Mouse (Mus musculus): Measurements from ENCODE around the gene Lxn. TPM values are rescaled to one million over a fixed set of nuclear protein-coding genes. Genes with fewer than 3 reads are reported as not detected.

Lxn gene
- polyA plus RNA-seq, 1 experiment from 2014 or later: 65.2 TPM

DNA sequence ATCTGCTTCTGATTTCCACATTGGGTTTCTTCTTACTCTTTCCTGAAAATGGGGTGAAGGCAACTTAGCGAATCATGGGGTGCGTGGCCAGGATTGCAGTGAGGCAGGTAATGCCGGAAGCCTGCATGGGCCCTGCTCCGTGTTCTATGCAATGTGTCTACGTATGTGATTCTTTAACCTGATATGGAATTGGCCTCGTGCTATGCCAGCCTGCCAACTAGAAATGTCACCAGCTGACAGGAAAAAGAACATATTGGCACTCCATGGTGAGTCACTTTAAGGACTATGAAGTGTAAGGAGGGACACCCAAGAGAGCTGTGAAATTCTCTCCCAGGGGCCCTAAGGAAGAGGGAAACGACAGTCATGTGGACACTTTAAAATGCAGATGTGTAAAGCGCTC lies 29.4 kb upstream of the Lxn start:
- no peak overlapping the region for H3K27ac ChIP-seq (ENCODE audit: low read depth, low read length)
- WGBS: 90% methylated on average over 8 of the region's 8 CpGs

DNA sequence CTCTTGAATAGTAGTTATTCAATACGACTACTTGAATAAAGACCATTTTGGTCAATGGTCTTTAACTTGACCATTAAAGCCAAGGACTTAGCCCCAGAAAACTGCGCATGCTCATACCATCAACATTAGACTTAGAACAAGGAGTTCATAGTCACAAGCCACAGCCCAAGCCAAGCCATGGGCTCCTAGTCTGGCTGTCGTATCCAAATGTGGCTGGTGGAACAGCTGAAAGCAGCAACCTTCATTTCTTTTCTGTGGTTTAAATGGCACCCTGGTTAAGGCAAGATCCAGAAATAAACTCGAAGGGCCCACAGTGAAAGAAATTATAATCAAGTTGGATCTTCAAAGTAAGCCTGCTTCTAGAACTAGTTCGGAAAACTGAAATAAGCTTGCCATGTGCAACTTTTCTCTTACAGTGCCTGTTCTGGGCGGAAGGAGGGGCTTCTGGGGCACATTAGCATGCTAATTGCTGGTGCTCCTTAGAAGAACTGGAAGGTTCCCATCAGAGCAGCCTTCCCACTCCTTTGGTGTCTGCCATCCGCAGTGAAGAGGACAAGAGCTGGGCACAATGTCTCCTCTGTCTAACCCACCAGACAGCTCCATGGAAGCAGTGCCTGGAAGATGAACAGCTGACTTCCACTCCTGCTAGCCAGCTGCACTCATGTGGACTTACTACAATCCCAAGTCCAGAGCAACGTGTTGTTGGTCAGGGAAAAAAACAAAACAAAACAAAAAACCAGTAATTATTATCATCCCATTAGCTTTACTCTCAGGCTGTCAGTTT lies 28.6 kb upstream of the Lxn start:
- no peaks in the 10 kb centered on the region for H3K9me3 ChIP-seq (ENCODE audit: control insufficient read depth, low read length)
- no peaks in the 10 kb centered on the region for H3K4me1 ChIP-seq (ENCODE audit: control insufficient read depth, insufficient read depth, low read length)
- H3K4me2 ChIP-seq: no peak overlapping the region
- H3K27ac ChIP-seq (ENCODE audit: low read depth, low read length): no peak overlapping the region
- H3K4me3 ChIP-seq (ENCODE audit: low read depth, low read length): no peak overlapping the region
- ATAC-seq (ENCODE audit: low FRiP score): no peak
- no peak overlapping the region for H3K9ac ChIP-seq (ENCODE audit: low read length)
- no peak for DNase-seq (ENCODE audit: low spot score, missing footprints)
- WGBS: 79% methylated on average over 8 of the region's 8 CpGs
- H3K27me3 ChIP-seq (ENCODE audit: control insufficient read depth, insufficient read depth, low read length): no peaks in the 10 kb centered on the region
- no peaks in the 10 kb centered on the region for H3K36me3 ChIP-seq (ENCODE audit: control insufficient read depth, insufficient read depth, low read length)

More for the DNA sequence above, 29.4 kb upstream of the Lxn start:
- no peaks in the 10 kb centered on the region for H3K4me1 ChIP-seq (ENCODE audit: control insufficient read depth, insufficient read depth, low read length)
- no peaks in the 10 kb centered on the region for H3K27me3 ChIP-seq (ENCODE audit: control insufficient read depth, insufficient read depth, low read length)
- no peak for ATAC-seq (ENCODE audit: low FRiP score)
- DNase-seq (ENCODE audit: low spot score, missing footprints): no peak
- H3K4me3 ChIP-seq (ENCODE audit: low read depth, low read length): no peak overlapping the region
- no peak overlapping the region for H3K4me2 ChIP-seq
- no peaks in the 10 kb centered on the region for H3K36me3 ChIP-seq (ENCODE audit: control insufficient read depth, insufficient read depth, low read length)
- H3K9me3 ChIP-seq (ENCODE audit: control insufficient read depth, low read length): no peaks in the 10 kb centered on the region
- no peak overlapping the region for H3K9ac ChIP-seq (ENCODE audit: low read length)

DNA sequence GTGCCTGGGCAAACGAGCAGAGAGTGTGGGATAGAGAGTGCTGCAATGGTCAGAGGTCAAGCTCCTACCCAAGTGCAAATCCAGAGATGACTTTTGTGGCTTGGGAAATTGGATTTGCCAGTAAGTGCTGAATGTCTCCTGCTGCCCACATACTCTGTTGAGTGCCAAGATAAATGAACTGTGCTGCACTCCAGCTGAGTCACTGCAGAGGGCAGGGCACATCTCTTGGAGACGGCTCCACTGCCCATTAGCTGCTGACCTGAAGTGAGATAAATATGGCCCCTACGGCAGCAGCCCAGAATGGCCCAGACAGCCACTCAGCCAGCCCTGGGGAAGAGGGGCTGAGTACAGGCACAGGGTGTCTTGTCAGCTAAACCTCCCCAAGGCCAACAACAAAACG lies 26.4 kb upstream of the Lxn start:
- no peak for ATAC-seq (ENCODE audit: low FRiP score)
- no peak for DNase-seq (ENCODE audit: low spot score, missing footprints)
- H3K9me3 ChIP-seq (ENCODE audit: control insufficient read depth, low read length): no peaks in the 10 kb centered on the region
- H3K4me1 ChIP-seq (ENCODE audit: control insufficient read depth, insufficient read depth, low read length): no peaks in the 10 kb centered on the region
- H3K4me3 ChIP-seq (ENCODE audit: low read depth, low read length): no peak overlapping the region
- H3K9ac ChIP-seq (ENCODE audit: low read length): no peak overlapping the region
- H3K36me3 ChIP-seq (ENCODE audit: control insufficient read depth, insufficient read depth, low read length): no peaks in the 10 kb centered on the region
- 80% methylated on average over 4 of the region's 4 CpGs for WGBS
- H3K27ac ChIP-seq (ENCODE audit: low read depth, low read length): no peak overlapping the region
- no peaks in the 10 kb centered on the region for H3K27me3 ChIP-seq (ENCODE audit: control insufficient read depth, insufficient read depth, low read length)
- H3K4me2 ChIP-seq: no peak overlapping the region

DNA sequence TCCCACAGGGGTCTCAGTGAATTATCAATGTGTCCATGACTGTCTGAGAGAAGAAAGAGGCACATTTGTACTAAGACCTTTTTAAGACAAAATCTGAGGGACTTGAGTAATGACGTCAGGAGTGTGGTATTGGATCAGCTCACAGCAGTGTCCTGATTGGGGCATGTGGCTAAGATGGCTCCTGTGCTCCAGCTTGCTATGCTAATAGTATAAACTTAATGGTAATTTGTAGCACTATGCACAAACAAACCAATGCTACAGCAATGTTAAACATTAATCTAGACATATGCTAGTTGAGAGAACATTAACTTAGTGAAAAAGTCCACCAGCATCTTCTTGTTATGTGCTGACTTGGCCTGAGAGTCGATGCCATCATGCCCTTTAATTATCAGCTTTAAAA lies 21.5 kb upstream of the Lxn start:
- DNase-seq (ENCODE audit: low spot score, missing footprints) (no peak), ATAC-seq (ENCODE audit: low FRiP score) (no peak)
- H3K4me1 ChIP-seq (ENCODE audit: control insufficient read depth, insufficient read depth, low read length): no peaks in the 10 kb centered on the region
- no peak overlapping the region for H3K27ac ChIP-seq (ENCODE audit: low read depth, low read length)
- no peak overlapping the region for H3K4me3 ChIP-seq (ENCODE audit: low read depth, low read length)
- H3K27me3 ChIP-seq (ENCODE audit: control insufficient read depth, insufficient read depth, low read length): no peaks in the 10 kb centered on the region
- H3K36me3 ChIP-seq (ENCODE audit: control insufficient read depth, insufficient read depth, low read length): no peaks in the 10 kb centered on the region
- no peaks in the 10 kb centered on the region for H3K9me3 ChIP-seq (ENCODE audit: control insufficient read depth, low read length)
- H3K9ac ChIP-seq (ENCODE audit: low read length): no peak overlapping the region
- no peak overlapping the region for H3K4me2 ChIP-seq
- WGBS: 93% methylated on average over 2 of the region's 2 CpGs

DNA sequence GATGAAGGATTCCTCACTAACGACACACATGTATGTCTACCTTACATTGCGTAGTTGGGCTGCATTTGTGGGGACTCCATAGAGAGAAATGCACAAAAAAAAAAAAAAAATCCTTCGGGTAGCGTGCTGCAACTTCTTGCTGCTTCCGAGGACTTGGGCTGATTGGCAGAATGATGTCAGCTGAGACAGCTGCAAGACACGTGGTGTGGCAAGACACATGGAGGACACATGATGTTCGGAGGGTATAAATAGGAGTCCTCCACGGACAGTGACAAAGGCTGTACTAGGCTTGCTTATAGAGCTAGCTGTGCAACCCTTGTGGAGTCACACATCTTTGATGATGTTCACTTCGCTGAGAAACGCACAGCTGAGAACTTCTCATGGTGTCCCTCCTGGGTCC lies 18.7 kb upstream of the Lxn start:
- no peak overlapping the region for H3K9ac ChIP-seq (ENCODE audit: low read length)
- ATAC-seq (ENCODE audit: low FRiP score) (no peak), DNase-seq (ENCODE audit: low spot score, missing footprints) (no peak)
- H3K4me2 ChIP-seq: no peak overlapping the region
- no peaks in the 10 kb centered on the region for H3K4me1 ChIP-seq (ENCODE audit: control insufficient read depth, insufficient read depth, low read length)
- WGBS: 92% methylated on average over 10 of the region's 10 CpGs
- no peak overlapping the region for H3K4me3 ChIP-seq (ENCODE audit: low read depth, low read length)
- no peaks in the 10 kb centered on the region for H3K27me3 ChIP-seq (ENCODE audit: control insufficient read depth, insufficient read depth, low read length)
- no peaks in the 10 kb centered on the region for H3K9me3 ChIP-seq (ENCODE audit: control insufficient read depth, low read length)
- no peak overlapping the region for H3K27ac ChIP-seq (ENCODE audit: low read depth, low read length)
- no peaks in the 10 kb centered on the region for H3K36me3 ChIP-seq (ENCODE audit: control insufficient read depth, insufficient read depth, low read length)

DNA sequence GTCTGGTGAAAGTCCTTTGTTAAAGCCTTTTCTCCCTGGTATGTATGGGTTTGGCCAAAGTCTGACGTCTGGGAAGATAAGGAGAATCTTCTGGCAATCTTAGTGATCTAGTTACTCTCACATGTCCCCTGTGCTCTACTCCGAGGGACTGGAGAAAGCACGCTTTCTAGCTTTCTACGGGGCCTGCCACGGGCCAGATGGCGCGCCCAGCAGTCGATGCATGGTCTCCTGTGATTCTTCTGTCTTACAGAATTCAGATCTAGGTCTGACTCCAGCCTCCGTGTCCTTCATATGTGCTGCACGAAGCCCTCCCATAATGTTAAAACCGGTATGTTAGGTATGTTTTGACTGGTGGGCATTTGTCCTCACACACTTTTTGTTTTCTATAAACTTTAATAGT lies 16.1 kb upstream of the Lxn start:
- Histone ChIP-seq H3K27me3 (ENCODE audit: control insufficient read depth, insufficient read depth, low read length) (no peaks in the 10 kb centered on the region), H3K36me3 (ENCODE audit: control insufficient read depth, insufficient read depth, low read length) (no peaks in the 10 kb centered on the region; the same call in 1 of the 2 replicates), H3K4me3 (ENCODE audit: low read depth, low read length) (no peak overlapping the region), H3K4me2 (no peak overlapping the region), H3K4me1 (ENCODE audit: control insufficient read depth, insufficient read depth, low read length) (no peaks in the 10 kb centered on the region), H3K27ac (ENCODE audit: low read depth, low read length) (no peak overlapping the region), H3K9ac (ENCODE audit: low read length) (no peak overlapping the region), H3K9me3 (ENCODE audit: control insufficient read depth, low read length) (no peaks in the 10 kb centered on the region)
- DNase-seq (ENCODE audit: low spot score, missing footprints) (no peak), ATAC-seq (ENCODE audit: low FRiP score) (no peak)
- 93% methylated on average over 11 of the region's 11 CpGs for WGBS

DNA sequence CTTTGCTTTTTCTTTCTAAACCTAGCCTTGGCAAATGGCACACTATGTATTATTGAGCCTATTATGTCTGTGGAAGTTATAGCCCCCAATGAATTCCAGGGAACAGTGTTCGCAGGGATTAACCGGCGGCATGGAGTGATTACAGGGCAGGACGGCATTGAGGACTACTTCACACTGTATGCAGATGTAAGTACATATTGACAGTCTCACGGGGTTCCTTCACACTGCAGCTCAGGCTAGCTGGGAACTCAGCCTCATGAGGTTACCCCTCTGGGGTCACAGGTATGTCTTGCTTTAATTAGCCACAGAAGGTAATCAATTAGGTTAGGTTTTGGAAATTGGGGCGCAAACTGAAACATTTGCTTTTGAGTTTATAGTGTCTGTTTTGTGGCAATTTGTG lies 9.7 kb upstream of the Lxn start:
- H3K4me2 ChIP-seq: no peak overlapping the region
- no peak overlapping the region for H3K9ac ChIP-seq (ENCODE audit: low read length)
- 94% methylated on average over 6 of the region's 6 CpGs for WGBS
- H3K27ac ChIP-seq (ENCODE audit: low read depth, low read length): no peak overlapping the region
- ATAC-seq (ENCODE audit: low FRiP score): no peak
- no peak overlapping the region for H3K4me3 ChIP-seq (ENCODE audit: low read depth, low read length)
- H3K9me3 ChIP-seq (ENCODE audit: control insufficient read depth, low read length): no peaks in the 10 kb centered on the region
- H3K36me3 ChIP-seq (ENCODE audit: control insufficient read depth, insufficient read depth, low read length): peaks cover 8% of the 10 kb centered on the region
- H3K4me1 ChIP-seq (ENCODE audit: control insufficient read depth, insufficient read depth, low read length): no peaks in the 10 kb centered on the region
- DNase-seq (ENCODE audit: low spot score, missing footprints): no peak
- no peaks in the 10 kb centered on the region for H3K27me3 ChIP-seq (ENCODE audit: control insufficient read depth, insufficient read depth, low read length)

DNA sequence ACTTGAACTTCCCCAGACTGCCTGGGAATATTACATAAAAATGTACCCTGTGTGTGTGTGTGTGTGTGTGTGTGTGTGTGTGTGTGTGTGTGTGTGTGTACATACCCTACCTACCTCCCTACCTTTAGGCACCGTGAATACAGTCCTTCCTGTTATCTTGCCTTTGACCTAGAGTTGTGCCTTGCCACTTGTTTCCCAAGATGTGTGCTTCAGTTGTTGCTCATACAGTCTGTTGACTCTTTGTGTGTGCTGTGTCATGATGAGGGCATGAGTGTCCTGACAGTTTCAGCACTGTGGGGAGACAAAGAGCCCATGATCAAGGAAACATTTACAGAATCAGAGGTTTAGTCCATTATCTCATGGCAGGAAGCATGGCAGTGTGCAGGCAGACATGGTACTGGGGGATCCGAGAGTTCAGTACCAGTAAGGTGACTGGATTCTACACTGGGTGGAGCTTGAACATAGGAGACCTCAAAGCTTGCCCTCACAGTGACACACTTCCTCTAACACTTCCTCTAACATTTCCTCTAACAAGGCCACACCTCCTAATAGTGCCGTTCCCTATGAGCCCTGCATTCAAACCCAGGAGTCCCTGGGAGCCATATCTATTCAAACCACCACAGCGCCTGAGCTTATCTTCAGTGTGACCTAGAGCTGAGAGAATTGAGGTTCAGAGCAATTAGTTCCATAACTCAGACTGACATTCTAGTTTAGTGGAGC lies 7.8 kb upstream of the Lxn start:
- WGBS: 87% methylated on average over 4 of the region's 4 CpGs
- no peak for DNase-seq (ENCODE audit: low spot score, missing footprints)
- H3K27me3 ChIP-seq (ENCODE audit: control insufficient read depth, insufficient read depth, low read length): no peaks in the 10 kb centered on the region
- no peaks in the 10 kb centered on the region for H3K4me1 ChIP-seq (ENCODE audit: control insufficient read depth, insufficient read depth, low read length)
- no peak for ATAC-seq (ENCODE audit: low FRiP score)
- no peak overlapping the region for H3K4me3 ChIP-seq (ENCODE audit: low read depth, low read length)
- no peaks in the 10 kb centered on the region for H3K9me3 ChIP-seq (ENCODE audit: control insufficient read depth, low read length)
- H3K27ac ChIP-seq (ENCODE audit: low read depth, low read length): no peak overlapping the region
- H3K9ac ChIP-seq (ENCODE audit: low read length): no peak overlapping the region
- H3K36me3 ChIP-seq (ENCODE audit: control insufficient read depth, insufficient read depth, low read length): peaks cover 10% of the 10 kb centered on the region
- H3K4me2 ChIP-seq: no peak overlapping the region

DNA sequence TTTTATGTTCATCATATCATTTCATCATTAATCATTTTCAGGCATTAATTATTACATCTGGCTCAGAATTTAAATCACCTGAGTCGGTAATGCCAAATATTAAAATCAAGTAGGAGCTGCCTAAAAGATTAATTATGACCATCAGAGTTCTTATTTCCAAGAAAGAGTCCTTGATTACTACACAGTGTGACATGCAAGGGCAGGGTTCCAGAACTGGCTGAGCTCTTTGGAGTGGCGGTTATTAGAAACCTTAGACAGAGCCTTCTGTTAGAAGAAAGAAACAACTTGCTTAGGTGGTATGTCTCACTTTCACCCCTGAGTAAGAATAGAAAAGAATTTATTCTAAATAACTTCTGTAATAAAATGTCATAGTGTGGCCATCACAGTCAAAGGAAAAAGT lies 3.6 kb upstream of the Lxn start:
- Histone ChIP-seq H3K9me3 (ENCODE audit: control insufficient read depth, low read length) (no peaks in the 10 kb centered on the region), H3K9ac (ENCODE audit: low read length) (no peak overlapping the region), H3K4me1 (ENCODE audit: control insufficient read depth, insufficient read depth, low read length) (peaks cover 8% of the 10 kb centered on the region; the same call in 1 of the 2 replicates), H3K27me3 (ENCODE audit: control insufficient read depth, insufficient read depth, low read length) (no peaks in the 10 kb centered on the region), H3K36me3 (ENCODE audit: control insufficient read depth, insufficient read depth, low read length) (peaks cover 7% of the 10 kb centered on the region; the same call in 1 of the 2 replicates), H3K4me3 (ENCODE audit: low read depth, low read length) (no peak overlapping the region), H3K27ac (ENCODE audit: low read depth, low read length) (no peak overlapping the region), H3K4me2 (no peak overlapping the region)
- 93% methylated on average over 2 of the region's 2 CpGs for WGBS
- no peak for ATAC-seq (ENCODE audit: low FRiP score)
- DNase-seq (ENCODE audit: low spot score, missing footprints): no peak

Data from midbrain, embryonic 11.5 days (tissue).